Mouse (Mus musculus): ENCODE measurements around the gene Pde11a. TPM values are rescaled to one million over a fixed set of nuclear protein-coding genes. Genes with fewer than 3 reads are reported as not detected.
A peak's percentile ranks its signal among the peaks of the same experiment; 100 is the strongest.

The Pde11a gene
- polyA plus RNA-seq, 1 experiment from 2014 or later: 0.52 TPM

DNA sequence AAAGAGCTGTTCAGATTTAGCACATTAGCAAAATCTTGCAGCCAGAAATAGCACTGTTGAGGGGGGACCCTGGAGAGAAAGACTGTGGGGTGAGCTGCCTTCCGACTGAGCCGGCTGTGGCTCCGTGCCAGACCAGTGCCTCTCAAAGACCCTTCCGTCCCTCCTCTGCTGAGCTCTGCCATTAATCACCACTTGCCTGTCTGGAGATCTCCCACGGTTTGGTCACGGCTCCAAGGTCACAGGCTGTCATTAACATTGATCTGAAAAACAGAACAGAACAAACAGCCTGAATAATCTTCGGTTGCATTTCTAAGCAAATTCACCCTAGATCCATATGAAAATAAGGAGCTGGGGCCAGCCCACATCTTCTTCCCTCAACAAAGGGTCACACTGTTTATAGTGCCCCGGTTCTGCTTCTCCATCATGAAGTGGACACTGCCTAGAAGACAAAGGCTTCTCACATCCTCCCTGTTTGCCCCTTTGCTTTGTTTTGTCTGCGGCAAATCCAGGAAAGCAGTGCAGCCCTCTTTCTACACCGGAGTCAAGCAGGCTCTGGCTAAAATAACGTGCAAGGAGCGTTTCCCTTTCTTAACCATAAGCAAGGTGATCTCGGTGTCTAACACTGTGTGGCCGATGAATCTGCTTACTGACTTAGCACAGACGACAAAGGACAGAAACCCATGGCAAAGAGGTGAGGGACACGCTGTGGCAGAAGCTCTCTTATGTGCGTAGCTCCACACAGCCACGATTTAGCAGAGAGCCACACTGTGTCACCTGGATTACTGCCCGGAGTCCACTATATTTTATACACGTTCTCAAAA, 309.3 kb downstream of the Pde11a start:
- peaks cover 16% of the 10 kb centered on the region for H3K4me1 ChIP-seq (ENCODE audit: control insufficient read depth, insufficient read depth, low read length)
- no peaks in the 10 kb centered on the region for H3K36me3 ChIP-seq (ENCODE audit: control insufficient read depth, insufficient read depth, low read length)
- peak; percentile 41; the same call in 1 of the 2 replicates for ATAC-seq (ENCODE audit: insufficient number of reproducible peaks, low FRiP score, low TSS enrichment, low read depth)
- H3K27me3 ChIP-seq (ENCODE audit: control insufficient read depth, insufficient read depth, low read length): no peaks in the 10 kb centered on the region
- H3K9me3 ChIP-seq (ENCODE audit: control insufficient read depth, low read length): no peaks in the 10 kb centered on the region
- peak overlapping the region; percentile 0 for H3K9ac ChIP-seq (ENCODE audit: low read length)
- WGBS: 28% methylated on average over 20 of the region's 20 CpGs
- no peak overlapping the region for H3K4me3 ChIP-seq (ENCODE audit: low read depth, low read length)
- H3K27ac ChIP-seq (replicated peaks; ENCODE audit: low read depth, low read length): peak overlapping the region; percentile 85
- peak overlapping the region; percentile 21 for H3K4me2 ChIP-seq (ENCODE audit: low read depth, severe bottlenecking)
- peak; percentile 62 for DNase-seq (ENCODE audit: low spot score)

GRCm38 (mm10) chr2:76016890-76017289, 321.7 kb downstream of the Pde11a start:
- 10% methylated on average over 7 of the region's 7 CpGs for WGBS
- ATAC-seq (ENCODE audit: insufficient number of reproducible peaks, low FRiP score, low TSS enrichment, low read depth): no peak

GRCm38 (mm10) chr2:76016136-76016535, 322.4 kb downstream of the Pde11a start:
- Histone ChIP-seq H3K27me3 (ENCODE audit: control insufficient read depth, insufficient read depth, low read length) (no peaks in the 10 kb centered on the region), H3K36me3 (ENCODE audit: control insufficient read depth, insufficient read depth, low read length) (no peaks in the 10 kb centered on the region), H3K4me3 (ENCODE audit: low read depth, low read length) (no peak overlapping the region), H3K4me1 (ENCODE audit: control insufficient read depth, insufficient read depth, low read length) (peaks cover 7% of the 10 kb centered on the region), H3K9ac (ENCODE audit: low read length) (no peak overlapping the region), H3K9me3 (ENCODE audit: control insufficient read depth, low read length) (no peaks in the 10 kb centered on the region), H3K27ac (replicated peaks; ENCODE audit: low read depth, low read length) (no peak overlapping the region), H3K4me2 (ENCODE audit: low read depth, severe bottlenecking) (no peak overlapping the region)
- WGBS: 88% methylated on average over 8 of the region's 8 CpGs
- ATAC-seq (ENCODE audit: insufficient number of reproducible peaks, low FRiP score, low TSS enrichment, low read depth) (no peak), DNase-seq (ENCODE audit: low spot score) (no peak)

More at GRCm38 (mm10) chr2:76016890-76017289, 321.7 kb downstream of the Pde11a start:
- no peak overlapping the region for H3K4me3 ChIP-seq (ENCODE audit: low read depth, low read length)
- H3K9me3 ChIP-seq (ENCODE audit: control insufficient read depth, low read length): no peaks in the 10 kb centered on the region
- no peaks in the 10 kb centered on the region for H3K27me3 ChIP-seq (ENCODE audit: control insufficient read depth, insufficient read depth, low read length)
- H3K9ac ChIP-seq (ENCODE audit: low read length): no peak overlapping the region
- no peak overlapping the region for H3K27ac ChIP-seq (replicated peaks; ENCODE audit: low read depth, low read length)
- H3K4me2 ChIP-seq (ENCODE audit: low read depth, severe bottlenecking): no peak overlapping the region
- peaks cover 7% of the 10 kb centered on the region for H3K4me1 ChIP-seq (ENCODE audit: control insufficient read depth, insufficient read depth, low read length)
- H3K36me3 ChIP-seq (ENCODE audit: control insufficient read depth, insufficient read depth, low read length): no peaks in the 10 kb centered on the region
- DNase-seq (ENCODE audit: low spot score): peak; percentile 44

DNA sequence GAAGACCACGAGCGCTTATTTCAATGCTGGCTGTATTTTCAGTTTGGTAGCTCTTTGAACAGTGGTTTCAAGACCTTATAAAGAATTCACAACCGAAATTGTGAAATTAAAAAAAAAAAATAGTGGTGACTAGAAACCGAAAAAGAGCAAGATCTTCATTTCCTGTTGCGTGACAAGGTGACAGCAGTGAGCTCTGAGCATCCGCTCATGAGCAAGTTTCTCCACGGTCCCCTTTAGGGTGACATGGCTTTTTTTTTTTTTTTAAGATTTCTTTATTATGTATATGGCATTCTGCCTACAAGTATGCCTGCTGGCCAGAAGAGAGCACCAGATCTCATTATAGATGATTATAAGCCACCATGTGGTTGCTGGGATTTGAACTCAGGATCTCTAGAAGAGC, 323.1 kb downstream of the Pde11a start:
- WGBS: 94% methylated on average over 7 of the region's 7 CpGs
- ATAC-seq (ENCODE audit: insufficient number of reproducible peaks, low FRiP score, low TSS enrichment, low read depth) (no peak), DNase-seq (ENCODE audit: low spot score) (no peak)
- no peaks in the 10 kb centered on the region for H3K9me3 ChIP-seq (ENCODE audit: control insufficient read depth, low read length)
- H3K27ac ChIP-seq (replicated peaks; ENCODE audit: low read depth, low read length): no peak overlapping the region
- no peak overlapping the region for H3K4me3 ChIP-seq (ENCODE audit: low read depth, low read length)
- H3K9ac ChIP-seq (ENCODE audit: low read length): no peak overlapping the region
- no peaks in the 10 kb centered on the region for H3K36me3 ChIP-seq (ENCODE audit: control insufficient read depth, insufficient read depth, low read length)
- peaks cover 7% of the 10 kb centered on the region for H3K4me1 ChIP-seq (ENCODE audit: control insufficient read depth, insufficient read depth, low read length)
- H3K27me3 ChIP-seq (ENCODE audit: control insufficient read depth, insufficient read depth, low read length): no peaks in the 10 kb centered on the region
- no peak overlapping the region for H3K4me2 ChIP-seq (ENCODE audit: low read depth, severe bottlenecking)

DNA sequence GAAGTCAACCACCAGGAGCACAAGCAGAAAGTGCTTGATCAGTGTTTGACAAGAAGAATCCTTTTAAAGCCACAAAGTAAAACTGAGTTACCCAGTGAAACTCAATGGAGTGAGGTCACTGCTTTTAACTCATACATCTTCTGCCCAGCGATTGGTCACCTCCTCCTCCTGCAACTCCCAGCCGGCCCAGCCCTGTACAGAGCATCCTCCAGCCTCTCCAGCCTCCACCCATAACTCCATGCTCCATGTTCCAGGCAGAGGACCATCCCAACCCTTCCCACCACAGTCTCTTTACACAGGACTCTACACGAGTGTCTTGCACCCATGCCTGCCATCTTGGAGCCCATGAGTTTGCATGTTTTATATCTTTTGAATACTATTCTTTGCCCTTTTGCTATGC, 323.9 kb downstream of the Pde11a start:
- no peak for ATAC-seq (ENCODE audit: insufficient number of reproducible peaks, low FRiP score, low TSS enrichment, low read depth)
- no peak for DNase-seq (ENCODE audit: low spot score)
- Histone ChIP-seq H3K4me3 (ENCODE audit: low read depth, low read length) (no peak overlapping the region), H3K9me3 (ENCODE audit: control insufficient read depth, low read length) (no peaks in the 10 kb centered on the region), H3K27ac (replicated peaks; ENCODE audit: low read depth, low read length) (no peak overlapping the region), H3K36me3 (ENCODE audit: control insufficient read depth, insufficient read depth, low read length) (no peaks in the 10 kb centered on the region), H3K27me3 (ENCODE audit: control insufficient read depth, insufficient read depth, low read length) (no peaks in the 10 kb centered on the region), H3K4me2 (ENCODE audit: low read depth, severe bottlenecking) (no peak overlapping the region), H3K9ac (ENCODE audit: low read length) (no peak overlapping the region), H3K4me1 (ENCODE audit: control insufficient read depth, insufficient read depth, low read length) (peaks cover 7% of the 10 kb centered on the region)
- WGBS: 86% methylated on average over 3 of the region's 3 CpGs

DNA sequence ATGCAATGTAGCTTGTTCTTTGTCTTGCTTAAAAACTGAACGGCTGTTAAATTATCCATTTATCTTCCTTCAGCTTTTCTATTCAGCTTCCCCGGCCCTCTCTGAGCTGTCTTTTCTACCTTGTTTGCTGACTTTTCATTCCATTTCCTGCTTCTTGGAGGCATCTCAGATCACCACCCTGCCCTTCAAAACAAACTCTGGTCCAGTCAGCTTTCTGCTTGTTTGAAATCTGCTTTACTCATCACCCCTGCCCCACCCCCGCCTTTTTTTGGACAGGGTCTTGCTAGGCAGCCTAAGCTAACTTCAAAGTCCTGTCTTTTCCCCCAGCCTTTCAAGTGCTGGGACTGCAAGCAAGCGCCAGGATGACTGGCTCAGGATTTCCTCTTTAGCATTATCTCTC, 332.4 kb downstream of the Pde11a start:
- WGBS: 15% methylated on average over 4 of the region's 4 CpGs
- Histone ChIP-seq H3K4me2 (ENCODE audit: low read depth, severe bottlenecking) (no peak overlapping the region), H3K4me3 (ENCODE audit: low read depth, low read length) (no peak overlapping the region), H3K9ac (ENCODE audit: low read length) (no peak overlapping the region), H3K27ac (replicated peaks; ENCODE audit: low read depth, low read length) (no peak overlapping the region), H3K36me3 (ENCODE audit: control insufficient read depth, insufficient read depth, low read length) (no peaks in the 10 kb centered on the region), H3K4me1 (ENCODE audit: control insufficient read depth, insufficient read depth, low read length) (no peaks in the 10 kb centered on the region), H3K9me3 (ENCODE audit: control insufficient read depth, low read length) (no peaks in the 10 kb centered on the region), H3K27me3 (ENCODE audit: control insufficient read depth, insufficient read depth, low read length) (no peaks in the 10 kb centered on the region)
- DNase-seq (ENCODE audit: low spot score): no peak
- ATAC-seq (ENCODE audit: insufficient number of reproducible peaks, low FRiP score, low TSS enrichment, low read depth): no peak

DNA sequence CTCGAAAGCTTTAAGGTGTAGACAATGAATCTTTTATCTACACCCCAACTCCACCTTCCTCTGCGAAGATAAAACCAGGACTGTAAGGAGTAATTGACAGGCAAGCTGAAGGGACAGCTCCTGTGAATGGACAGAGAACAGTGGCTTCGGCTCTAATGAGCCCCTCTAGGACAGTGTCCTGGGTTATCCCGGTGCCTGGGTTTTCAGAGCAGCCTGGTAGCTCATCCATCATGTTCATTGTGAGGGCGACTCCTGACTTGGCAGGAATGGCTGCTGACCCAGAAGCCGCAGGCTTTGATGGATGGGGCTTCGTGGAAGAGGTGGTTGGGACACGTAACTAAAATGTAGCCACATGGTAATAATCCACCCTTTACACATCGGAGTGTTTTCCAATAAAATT, 335.7 kb downstream of the Pde11a start:
- ATAC-seq (ENCODE audit: insufficient number of reproducible peaks, low FRiP score, low TSS enrichment, low read depth): no peak
- no peak for DNase-seq (ENCODE audit: low spot score)
- no peak overlapping the region for H3K4me3 ChIP-seq (ENCODE audit: low read depth, low read length)
- H3K27ac ChIP-seq (replicated peaks; ENCODE audit: low read depth, low read length): no peak overlapping the region
- no peak overlapping the region for H3K9ac ChIP-seq (ENCODE audit: low read length)
- 24% methylated on average over 9 of the region's 9 CpGs for WGBS
- H3K36me3 ChIP-seq (ENCODE audit: control insufficient read depth, insufficient read depth, low read length): no peaks in the 10 kb centered on the region
- H3K9me3 ChIP-seq (ENCODE audit: control insufficient read depth, low read length): no peaks in the 10 kb centered on the region
- H3K4me2 ChIP-seq (ENCODE audit: low read depth, severe bottlenecking): no peak overlapping the region
- peaks cover 7% of the 10 kb centered on the region; the same call in 1 of the 2 replicates for H3K4me1 ChIP-seq (ENCODE audit: control insufficient read depth, insufficient read depth, low read length)
- H3K27me3 ChIP-seq (ENCODE audit: control insufficient read depth, insufficient read depth, low read length): no peaks in the 10 kb centered on the region

DNA sequence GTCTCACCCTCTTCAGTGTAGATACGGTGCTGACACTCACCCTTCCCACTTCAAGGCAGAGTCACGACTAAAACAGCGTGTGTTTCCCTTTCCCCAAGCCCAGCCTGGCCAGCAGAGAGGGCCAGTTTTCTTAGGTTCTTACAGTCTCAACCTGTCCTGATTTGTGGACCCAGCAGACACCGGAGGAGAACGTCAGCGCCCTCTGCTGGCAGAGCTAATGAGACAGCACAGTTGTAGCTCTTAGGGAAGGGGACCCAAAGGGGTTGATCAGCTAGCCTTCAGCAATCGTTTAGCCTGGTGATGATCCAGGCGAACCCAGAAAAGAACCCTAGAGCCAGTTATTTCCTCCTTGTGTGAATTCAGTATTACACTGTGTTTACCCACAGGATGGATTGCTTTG, 337.2 kb downstream of the Pde11a start:
- no peaks in the 10 kb centered on the region for H3K27me3 ChIP-seq (ENCODE audit: control insufficient read depth, insufficient read depth, low read length)
- ATAC-seq (ENCODE audit: insufficient number of reproducible peaks, low FRiP score, low TSS enrichment, low read depth) (no peak), DNase-seq (ENCODE audit: low spot score) (peak; percentile 78)
- no peak overlapping the region for H3K4me2 ChIP-seq (ENCODE audit: low read depth, severe bottlenecking)
- no peak overlapping the region for H3K9ac ChIP-seq (ENCODE audit: low read length)
- H3K36me3 ChIP-seq (ENCODE audit: control insufficient read depth, insufficient read depth, low read length): no peaks in the 10 kb centered on the region
- 40% methylated on average over 8 of the region's 8 CpGs for WGBS
- no peak overlapping the region for H3K4me3 ChIP-seq (ENCODE audit: low read depth, low read length)
- no peak overlapping the region for H3K27ac ChIP-seq (replicated peaks; ENCODE audit: low read depth, low read length)
- H3K9me3 ChIP-seq (ENCODE audit: control insufficient read depth, low read length): no peaks in the 10 kb centered on the region
- peaks cover 7% of the 10 kb centered on the region; the same call in 1 of the 2 replicates for H3K4me1 ChIP-seq (ENCODE audit: control insufficient read depth, insufficient read depth, low read length)

Data from limb, embryonic 11.5 days (tissue).